Mouse (Mus musculus): ENCODE data around the gene Hmgn2. TPM values are rescaled to one million over a fixed set of nuclear protein-coding genes. Genes with fewer than 3 reads are reported as not detected.

Hmgn2 gene
- total RNA-seq, 1 experiment: 205 TPM

GRCm38 (mm10) chr4:134005581-134006358 is 37.3 kb upstream of the Hmgn2 start:
- Histone ChIP-seq H3K27ac (ENCODE audit: insufficient read depth, low read depth, low read length, poor library complexity, severe bottlenecking) (no peak overlapping the region), H3K9me3 (ENCODE audit: control insufficient read depth, insufficient read depth, low read depth, low read length) (no peaks in the 10 kb centered on the region), H3K36me3 (ENCODE audit: control insufficient read depth, insufficient read depth, low read length, poor library complexity, severe bottlenecking) (peaks cover 30% of the 10 kb centered on the region), H3K4me1 (ENCODE audit: control insufficient read depth in 2 of 2, insufficient read depth in 2 of 2, low read length in 2 of 2, poor library complexity in 1 of 2) (peaks cover 5 to 20% of the 10 kb centered on the region in 2 experiments), H3K9ac (ENCODE audit: insufficient read depth, low read depth, low read length, poor library complexity, severe bottlenecking) (no peak overlapping the region), H3K4me3 (ENCODE audit: insufficient read depth in 1 of 2, low read depth in 1 of 2, low read length in 2 of 2, poor library complexity in 1 of 2, severe bottlenecking in 1 of 2) (no peak overlapping the region)
- DNase-seq (ENCODE audit: low read depth, low spot score): no peak
- TF ChIP-seq MAFK (IDR thresholded peaks at IDR 0.05; ENCODE audit: insufficient read depth, low read depth, low read length) (no peak), HCFC1 (IDR thresholded peaks at IDR 0.05; ENCODE audit: borderline replicate concordance, insufficient read depth, low read length) (no peak), ZC3H11A (IDR thresholded peaks at IDR 0.05; ENCODE audit: borderline replicate concordance, low read depth, low read length) (no peak), ZNF384 (IDR thresholded peaks at IDR 0.05; ENCODE audit: low read depth, low read length) (no peak), CHD2 (IDR thresholded peaks at IDR 0.05; ENCODE audit: low read depth, low read length) (no peak)
- in situ Hi-C loops (cut with MboI; ENCODE audit: low sequenced_read_pairs in 2 of 2, unreplicated experiment in 2 of 2): no loop called here

GRCm38 (mm10) chr4:134002903-134003302 is 34.5 kb upstream of the Hmgn2 start:
- no peak overlapping the region for H3K4me3 ChIP-seq (ENCODE audit: insufficient read depth in 1 of 2, low read depth in 1 of 2, low read length in 2 of 2, poor library complexity in 1 of 2, severe bottlenecking in 1 of 2)
- H3K4me1 ChIP-seq (ENCODE audit: control insufficient read depth in 2 of 2, insufficient read depth in 2 of 2, low read length in 2 of 2, poor library complexity in 1 of 2): peaks cover 0 to 14% of the 10 kb centered on the region in 2 experiments; a peak in 2 of 4 replicates
- no peaks in the 10 kb centered on the region for H3K9me3 ChIP-seq (ENCODE audit: control insufficient read depth, insufficient read depth, low read depth, low read length)
- TF ChIP-seq ZNF384 (IDR thresholded peaks at IDR 0.05; ENCODE audit: low read depth, low read length): no peak
- no peak for TF ChIP-seq ZC3H11A (IDR thresholded peaks at IDR 0.05; ENCODE audit: borderline replicate concordance, low read depth, low read length)
- no peak for TF ChIP-seq MAFK (IDR thresholded peaks at IDR 0.05; ENCODE audit: insufficient read depth, low read depth, low read length)
- TF ChIP-seq HCFC1 (IDR thresholded peaks at IDR 0.05; ENCODE audit: borderline replicate concordance, insufficient read depth, low read length): no peak
- TF ChIP-seq CHD2 (IDR thresholded peaks at IDR 0.05; ENCODE audit: low read depth, low read length): no peak
- no peak overlapping the region for H3K27ac ChIP-seq (ENCODE audit: insufficient read depth, low read depth, low read length, poor library complexity, severe bottlenecking)
- in situ Hi-C loops (cut with MboI; ENCODE audit: low sequenced_read_pairs in 2 of 2, unreplicated experiment in 2 of 2): no loop called here
- no peak overlapping the region for H3K9ac ChIP-seq (ENCODE audit: insufficient read depth, low read depth, low read length, poor library complexity, severe bottlenecking)
- peaks cover 22% of the 10 kb centered on the region for H3K36me3 ChIP-seq (ENCODE audit: control insufficient read depth, insufficient read depth, low read length, poor library complexity, severe bottlenecking)
- DNase-seq (ENCODE audit: low read depth, low spot score): no peak

GRCm38 (mm10) chr4:134002246-134002645 is 33.8 kb upstream of the Hmgn2 start:
- Histone ChIP-seq H3K4me1 (ENCODE audit: control insufficient read depth in 2 of 2, insufficient read depth in 2 of 2, low read length in 2 of 2, poor library complexity in 1 of 2) (peaks cover 0 to 11% of the 10 kb centered on the region in 2 experiments; a peak in 2 of 4 replicates), H3K36me3 (ENCODE audit: control insufficient read depth, insufficient read depth, low read length, poor library complexity, severe bottlenecking) (peaks cover 19% of the 10 kb centered on the region), H3K27ac (ENCODE audit: insufficient read depth, low read depth, low read length, poor library complexity, severe bottlenecking) (no peak overlapping the region), H3K9ac (ENCODE audit: insufficient read depth, low read depth, low read length, poor library complexity, severe bottlenecking) (no peak overlapping the region), H3K9me3 (ENCODE audit: control insufficient read depth, insufficient read depth, low read depth, low read length) (no peaks in the 10 kb centered on the region), H3K4me3 (ENCODE audit: insufficient read depth in 1 of 2, low read depth in 1 of 2, low read length in 2 of 2, poor library complexity in 1 of 2, severe bottlenecking in 1 of 2) (no peak overlapping the region)
- in situ Hi-C loops (cut with MboI; ENCODE audit: low sequenced_read_pairs in 2 of 2, unreplicated experiment in 2 of 2): no loop called here
- TF ChIP-seq ZC3H11A (IDR thresholded peaks at IDR 0.05; ENCODE audit: borderline replicate concordance, low read depth, low read length) (no peak), CHD2 (IDR thresholded peaks at IDR 0.05; ENCODE audit: low read depth, low read length) (no peak)
- DNase-seq (ENCODE audit: low read depth, low spot score): no peak

- H3K27ac ChIP-seq (ENCODE audit: insufficient read depth, low read depth, low read length, poor library complexity, severe bottlenecking): no peak overlapping the region
- no peaks in the 10 kb centered on the region for H3K9me3 ChIP-seq (ENCODE audit: control insufficient read depth, insufficient read depth, low read depth, low read length)
- peaks cover 0 to 11% of the 10 kb centered on the region in 2 experiments; a peak in 1 of 4 replicates for H3K4me1 ChIP-seq (ENCODE audit: control insufficient read depth in 2 of 2, insufficient read depth in 2 of 2, low read length in 2 of 2, poor library complexity in 1 of 2)
- DNase-seq (ENCODE audit: low read depth, low spot score): no peak
- no peak overlapping the region for H3K9ac ChIP-seq (ENCODE audit: insufficient read depth, low read depth, low read length, poor library complexity, severe bottlenecking)
- no peak overlapping the region for H3K4me3 ChIP-seq (ENCODE audit: insufficient read depth in 1 of 2, low read depth in 1 of 2, low read length in 2 of 2, poor library complexity in 1 of 2, severe bottlenecking in 1 of 2)
- no peak for TF ChIP-seq ZNF384 (IDR thresholded peaks at IDR 0.05; ENCODE audit: low read depth, low read length)
- TF ChIP-seq CHD2 (IDR thresholded peaks at IDR 0.05; ENCODE audit: low read depth, low read length): no peak
- TF ChIP-seq ZC3H11A (IDR thresholded peaks at IDR 0.05; ENCODE audit: borderline replicate concordance, low read depth, low read length): no peak
- TF ChIP-seq MAFK (IDR thresholded peaks at IDR 0.05; ENCODE audit: insufficient read depth, low read depth, low read length): no peak
- TF ChIP-seq HCFC1 (IDR thresholded peaks at IDR 0.05; ENCODE audit: borderline replicate concordance, insufficient read depth, low read length): no peak
- H3K36me3 ChIP-seq (ENCODE audit: control insufficient read depth, insufficient read depth, low read length, poor library complexity, severe bottlenecking): peaks cover 22% of the 10 kb centered on the region
- in situ Hi-C loops (cut with MboI; ENCODE audit: low sequenced_read_pairs in 2 of 2, unreplicated experiment in 2 of 2): no loop called here
These were observed 33.3 kb upstream of the Hmgn2 start for GRCm38 (mm10) chr4:134001710-134002109.
